Mouse (Mus musculus) cerebellum, postnatal 4 days (tissue): ENCODE results near the gene Pemt.

Experiments used
- DNase-seq, 2 experiments: peaks; one replicate each; pipeline ENCODE4 v3.0.0; 2022; ENCODE audit warnings: low spot score in 2 of 2, mixed read lengths in 1 of 2

The Pemt gene

DNA sequence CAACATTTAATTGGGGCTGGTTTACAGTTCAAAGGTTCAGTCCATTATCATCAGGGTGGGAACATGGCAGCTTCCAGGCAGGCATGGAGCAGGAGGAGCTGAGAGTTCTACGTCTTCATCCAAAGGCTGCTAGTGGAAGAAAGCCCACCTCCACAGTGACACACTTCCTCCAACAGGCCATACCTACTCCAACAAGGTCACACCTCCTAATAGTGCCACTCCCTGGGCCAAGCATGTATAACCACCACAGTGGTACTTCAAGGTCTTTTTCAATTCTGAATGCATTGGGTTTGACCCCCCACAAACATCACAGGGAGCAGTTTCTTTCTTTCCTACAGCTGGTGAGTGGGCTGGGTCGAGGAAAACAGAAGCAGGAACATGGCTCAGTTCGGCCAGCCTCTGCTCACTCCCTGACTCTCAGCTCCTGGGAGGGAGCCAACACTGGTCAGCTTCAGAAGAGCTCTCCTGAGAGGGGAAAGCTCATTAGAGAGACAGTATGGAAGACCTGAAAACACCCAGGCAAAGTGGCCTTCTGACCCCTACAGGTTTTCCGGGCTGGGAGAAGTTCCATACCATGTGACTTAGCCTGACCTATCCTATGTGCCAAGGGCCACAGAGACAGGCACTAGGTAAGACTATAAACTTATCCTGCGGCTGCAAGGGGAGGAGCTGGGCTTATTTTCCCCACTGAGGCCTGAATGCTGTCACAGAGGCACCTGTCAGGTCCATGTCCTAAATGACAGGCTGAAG, 44.9 kb downstream of the Pemt start:
- no peak for DNase-seq

DNA sequence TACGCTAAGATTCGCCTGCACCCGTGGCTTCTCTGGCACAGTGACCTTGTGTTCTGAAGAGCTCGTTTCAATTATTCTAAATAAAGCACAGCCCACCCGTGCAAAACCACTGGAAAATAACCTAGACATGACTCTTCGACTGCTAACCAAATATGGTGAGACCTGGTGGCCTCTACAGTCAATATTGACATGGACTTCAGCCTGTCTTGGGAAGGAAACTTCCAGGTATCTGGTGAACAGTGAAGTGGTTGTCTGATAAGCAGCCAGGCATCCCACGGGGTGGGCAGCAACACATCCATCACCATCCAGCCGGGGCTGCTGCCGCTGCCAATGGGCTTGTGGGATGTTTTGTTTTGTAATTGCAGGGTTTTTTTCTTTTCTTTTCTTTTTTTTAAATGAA, 52.0 kb downstream of the Pemt start:
- no peak for DNase-seq

DNA sequence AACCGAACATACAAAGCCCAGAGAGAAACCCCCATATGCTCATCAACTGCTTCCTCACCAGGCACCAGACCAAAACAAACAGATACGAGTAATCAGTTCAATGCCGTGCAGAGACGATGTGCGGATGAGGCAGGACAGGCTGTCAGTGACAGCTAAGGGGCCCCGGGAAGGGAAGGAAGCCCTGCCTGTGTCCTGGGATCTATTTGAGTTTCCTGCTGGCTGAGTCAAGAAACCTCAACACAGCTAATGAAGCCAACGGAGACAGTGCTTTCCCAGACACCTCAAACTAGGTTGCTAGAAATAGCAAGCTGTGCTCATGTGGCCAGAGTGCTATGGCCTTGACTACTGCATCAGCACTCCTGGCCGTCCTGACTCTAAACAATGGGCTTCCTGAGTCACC, 54.9 kb downstream of the Pemt start:
- no peak for DNase-seq

DNA sequence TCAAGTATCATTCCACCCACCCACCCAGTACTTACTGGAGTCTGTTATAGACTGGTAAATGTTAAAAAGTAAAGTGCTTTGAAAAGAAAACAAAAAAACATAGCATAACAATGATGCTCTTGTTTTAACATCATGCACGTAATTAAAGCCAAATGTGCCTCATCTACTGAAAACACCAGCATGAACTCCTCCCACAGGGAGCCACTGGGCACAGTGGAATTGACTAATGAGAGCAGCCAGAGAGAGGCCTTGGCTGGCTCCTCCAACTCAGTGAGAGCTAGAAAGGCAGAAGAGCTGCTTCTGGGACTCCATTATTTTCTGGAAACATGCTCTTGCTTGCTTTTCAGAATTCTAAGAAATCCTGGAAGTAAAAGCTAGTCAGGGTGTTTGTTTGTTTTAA, 56.9 kb downstream of the Pemt start:
- DNase-seq = no peak

DNA sequence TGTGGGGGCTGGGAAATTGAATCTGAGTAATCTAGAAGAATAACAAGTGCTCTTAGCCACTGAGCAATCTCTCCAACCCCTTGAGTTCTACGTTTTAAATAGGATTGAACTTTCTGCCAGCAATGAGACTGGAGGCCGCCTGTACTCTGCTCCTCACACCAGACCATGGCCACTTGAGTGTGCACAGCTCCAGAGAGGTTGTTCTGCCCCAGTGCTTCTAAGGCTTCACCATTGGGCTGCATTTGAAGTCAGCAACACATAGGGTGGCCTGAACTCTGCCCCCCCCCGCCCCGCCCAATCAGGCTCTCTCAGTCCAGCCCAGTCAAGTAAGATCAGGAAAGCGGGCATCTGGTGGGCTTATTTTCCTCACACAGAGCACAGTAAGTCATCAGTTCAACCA, 68.5 kb downstream of the Pemt start:
- DNase-seq = no peak

DNA sequence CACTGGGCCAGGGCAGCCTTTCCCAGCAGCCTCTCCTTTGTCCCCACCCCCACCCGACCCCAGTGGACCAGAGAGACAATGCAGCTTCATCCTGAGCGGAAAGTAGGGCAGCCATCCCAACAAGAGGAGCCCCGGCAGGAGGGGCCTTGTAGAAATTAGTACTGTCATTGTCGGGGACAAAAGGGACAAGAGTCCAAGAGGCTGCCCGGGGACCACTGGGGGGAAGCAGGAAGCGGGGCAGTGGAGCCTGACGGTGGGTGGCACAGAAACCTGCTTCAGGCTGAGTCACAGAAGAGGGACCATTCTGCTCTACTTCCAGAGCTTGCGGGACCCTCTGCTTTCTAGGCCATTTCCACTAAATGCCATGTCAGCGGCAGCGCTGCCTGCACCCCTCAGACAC, 71.0 kb downstream of the Pemt start:
- DNase-seq = no peak

DNA sequence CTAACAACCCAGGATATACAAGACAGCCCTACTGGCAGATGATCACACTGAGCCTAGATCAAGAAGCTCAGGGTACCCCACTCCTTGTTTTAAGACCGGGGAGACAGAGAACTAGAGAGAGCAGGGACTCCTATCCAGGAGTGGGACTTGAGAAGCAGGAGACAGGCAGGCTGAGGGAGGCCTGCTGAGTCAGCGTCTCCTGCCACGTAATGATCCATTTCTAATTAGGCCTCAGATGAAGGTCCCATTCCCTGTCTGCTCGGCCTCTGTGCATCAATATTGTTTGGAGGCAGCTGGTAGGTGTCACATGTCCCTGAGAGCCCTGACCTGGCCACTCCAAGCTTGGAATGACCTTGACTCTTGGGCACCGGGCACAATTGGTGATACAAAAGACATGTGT, 72.9 kb downstream of the Pemt start:
- no peak for DNase-seq

DNA sequence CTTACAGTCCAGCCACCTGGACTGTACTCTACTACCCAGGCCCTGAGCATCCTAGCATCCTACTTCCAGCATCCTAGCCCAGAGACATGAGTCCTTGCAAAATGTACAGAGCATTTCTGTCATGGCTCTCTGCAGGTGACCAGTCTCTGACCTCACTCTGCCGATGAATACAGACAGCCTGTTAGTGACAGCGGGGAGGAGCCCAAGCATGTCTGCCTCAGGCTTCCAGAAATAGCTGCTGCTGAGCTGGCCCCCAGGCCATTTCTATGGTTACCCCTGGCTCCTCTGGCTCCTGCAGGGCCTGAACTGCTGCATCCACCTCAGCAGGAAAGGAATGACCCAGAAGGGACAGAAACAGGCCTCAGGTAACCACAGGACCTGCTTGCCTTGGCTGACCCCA, 74.6 kb downstream of the Pemt start:
- no peak for DNase-seq

DNA sequence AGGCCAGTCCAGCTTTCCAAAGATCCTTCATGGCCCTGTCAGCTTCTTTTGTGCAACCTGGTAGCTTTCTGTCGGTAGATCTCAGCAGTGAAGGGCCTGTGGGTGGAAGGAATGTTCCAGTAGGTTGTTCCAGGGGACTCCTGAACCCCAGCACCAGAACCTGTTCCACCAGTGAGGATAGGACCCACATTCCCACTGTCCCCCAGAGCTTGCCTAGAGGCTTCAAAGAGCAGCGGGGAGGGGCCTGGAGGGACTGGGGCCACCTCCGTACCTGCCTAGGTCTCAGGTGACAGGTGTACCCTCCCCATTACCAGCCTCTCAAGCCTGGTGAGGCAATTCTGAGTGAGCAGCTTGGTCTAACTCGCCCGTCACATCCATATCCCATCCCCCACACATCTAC, 75.5 kb downstream of the Pemt start:
- no peak for DNase-seq

DNA sequence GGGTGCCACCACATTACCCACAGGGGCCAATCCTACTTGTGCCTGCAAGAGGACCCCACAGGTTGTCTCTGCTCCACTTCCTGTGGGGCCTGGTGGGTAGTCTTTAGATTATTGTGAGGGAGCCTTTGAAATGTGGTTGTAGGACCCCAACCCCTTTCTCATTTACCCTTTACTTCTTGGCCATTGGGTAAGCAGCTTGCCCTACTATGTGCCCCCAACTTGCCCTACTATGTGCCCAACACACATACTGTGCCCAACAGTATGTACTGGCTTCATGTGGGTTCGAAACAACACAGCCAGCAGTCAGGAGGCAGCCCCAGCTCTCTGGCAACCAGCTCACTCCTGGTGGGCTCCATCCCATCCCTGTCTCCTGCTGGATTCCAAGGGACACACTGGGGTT, 78.5 kb downstream of the Pemt start:
- no peak for DNase-seq

DNA sequence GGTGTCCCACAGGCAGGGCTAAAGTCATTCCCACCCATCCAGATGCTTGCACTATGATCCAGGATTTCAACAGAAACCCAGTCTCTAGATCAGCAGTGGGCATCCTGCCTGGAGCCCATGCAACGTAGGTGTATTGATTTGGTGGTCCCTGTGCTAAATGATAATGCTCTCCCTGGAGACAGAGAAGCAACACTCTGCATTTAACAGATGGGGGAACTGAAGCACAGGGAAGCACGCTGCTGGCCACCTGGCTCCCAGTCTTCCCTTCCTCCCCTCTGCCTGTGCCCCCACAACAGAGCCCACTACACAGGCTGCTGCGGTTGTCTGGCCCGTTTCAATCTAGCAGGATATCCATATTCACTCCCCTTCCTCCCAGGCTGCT, 80.2 kb downstream of the Pemt start:
- no peak for DNase-seq

DNA sequence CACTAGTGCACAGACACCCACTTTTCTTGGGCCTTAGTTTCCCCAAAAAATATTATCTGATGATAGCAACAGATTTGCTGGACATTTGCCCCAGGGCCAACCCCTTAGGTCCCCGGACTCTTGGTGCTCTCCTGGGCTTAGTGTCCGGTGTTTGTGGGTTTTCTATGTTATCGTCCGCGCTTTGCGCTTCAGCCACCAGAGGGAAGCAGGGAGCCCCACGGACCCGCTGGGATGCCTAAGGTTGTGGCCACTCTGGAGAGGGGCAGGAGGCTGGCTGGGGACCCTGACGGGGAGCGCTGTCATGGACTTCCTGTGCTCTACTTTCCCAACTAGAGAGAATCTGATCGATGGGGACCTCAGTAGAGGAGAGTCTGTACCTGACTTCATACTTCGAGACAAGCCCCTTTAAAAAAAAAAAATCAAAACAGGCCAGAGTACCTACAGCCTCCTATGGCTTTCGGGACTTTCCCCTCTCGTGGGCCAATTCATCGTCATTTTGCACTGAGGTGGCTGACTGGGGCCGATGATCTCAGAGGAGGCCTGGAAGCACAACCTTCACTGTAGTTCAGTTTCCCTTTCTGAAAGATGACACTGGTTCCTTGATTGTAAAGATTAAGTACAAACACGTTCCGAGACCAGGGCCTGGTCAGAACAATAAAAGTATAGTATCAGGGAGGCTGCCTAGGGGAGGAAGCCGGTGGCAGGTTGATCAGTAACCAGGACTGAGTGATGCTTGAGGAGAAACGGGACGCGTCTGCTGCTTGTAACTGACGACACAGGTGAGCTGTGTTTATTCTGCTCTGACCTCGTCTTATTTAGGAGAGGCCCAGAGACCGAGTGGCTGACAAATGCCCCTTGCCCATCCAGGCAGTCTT, 80.8 kb downstream of the Pemt start:
- DNase-seq = peak; percentile 57 to 83

DNA sequence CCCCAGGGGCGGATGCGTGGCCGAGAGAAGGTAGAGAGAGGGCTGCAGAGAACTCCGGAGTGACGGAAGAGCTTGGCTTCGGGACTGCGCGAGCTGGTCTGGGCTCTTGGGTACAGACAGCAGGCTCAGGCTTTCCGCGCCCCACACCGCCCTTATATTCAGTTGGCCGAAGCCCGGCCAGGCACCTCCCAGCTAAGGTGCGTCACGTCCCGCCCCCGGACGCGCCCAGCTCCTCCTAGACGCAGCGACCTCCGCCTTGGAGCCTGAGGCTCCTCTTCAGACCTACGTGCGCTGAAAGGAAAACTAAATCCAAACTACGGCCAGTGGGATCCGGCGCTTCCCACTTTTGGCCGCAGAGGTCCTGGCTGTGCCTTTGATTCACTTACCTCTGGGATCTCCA, 81.5 kb downstream of the Pemt start, which contains the start of gene Rasd1:
Gene Rasd1, minus strand, starts transcription at position 127 of the 400 bp plus-strand sequence.
- peak in 1 of 2 experiments; percentile 48 for DNase-seq

DNA sequence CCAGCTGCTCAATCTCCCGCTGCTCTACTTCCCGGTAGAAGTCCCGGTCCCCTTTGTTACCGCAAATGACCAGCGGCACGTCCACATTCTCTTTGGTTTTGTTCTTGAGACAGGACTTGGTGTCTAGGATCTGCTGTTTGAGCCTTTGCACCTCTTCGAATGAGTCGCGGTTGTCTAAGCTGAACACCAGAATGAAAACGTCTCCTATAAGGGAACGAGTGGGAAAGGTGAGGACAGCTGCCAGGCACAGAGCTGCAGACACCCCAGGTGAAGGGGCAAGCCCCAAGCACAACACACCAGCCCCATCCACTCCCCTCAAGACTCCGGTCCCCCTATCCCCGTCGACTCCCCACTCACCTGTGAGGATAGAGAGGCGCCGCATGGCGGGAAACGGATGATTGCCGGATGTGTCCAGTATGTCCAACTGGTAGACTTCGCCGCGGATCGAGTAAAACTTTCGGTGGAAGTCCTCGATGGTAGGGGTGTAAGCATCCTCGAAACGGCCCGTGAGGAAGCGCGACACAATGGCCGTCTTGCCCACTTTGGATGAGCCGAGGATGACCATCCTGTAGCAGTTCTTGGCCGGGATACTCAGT, 82.0 kb downstream of the Pemt start:
- peak in 1 of 2 experiments; percentile 20 for DNase-seq

DNA sequence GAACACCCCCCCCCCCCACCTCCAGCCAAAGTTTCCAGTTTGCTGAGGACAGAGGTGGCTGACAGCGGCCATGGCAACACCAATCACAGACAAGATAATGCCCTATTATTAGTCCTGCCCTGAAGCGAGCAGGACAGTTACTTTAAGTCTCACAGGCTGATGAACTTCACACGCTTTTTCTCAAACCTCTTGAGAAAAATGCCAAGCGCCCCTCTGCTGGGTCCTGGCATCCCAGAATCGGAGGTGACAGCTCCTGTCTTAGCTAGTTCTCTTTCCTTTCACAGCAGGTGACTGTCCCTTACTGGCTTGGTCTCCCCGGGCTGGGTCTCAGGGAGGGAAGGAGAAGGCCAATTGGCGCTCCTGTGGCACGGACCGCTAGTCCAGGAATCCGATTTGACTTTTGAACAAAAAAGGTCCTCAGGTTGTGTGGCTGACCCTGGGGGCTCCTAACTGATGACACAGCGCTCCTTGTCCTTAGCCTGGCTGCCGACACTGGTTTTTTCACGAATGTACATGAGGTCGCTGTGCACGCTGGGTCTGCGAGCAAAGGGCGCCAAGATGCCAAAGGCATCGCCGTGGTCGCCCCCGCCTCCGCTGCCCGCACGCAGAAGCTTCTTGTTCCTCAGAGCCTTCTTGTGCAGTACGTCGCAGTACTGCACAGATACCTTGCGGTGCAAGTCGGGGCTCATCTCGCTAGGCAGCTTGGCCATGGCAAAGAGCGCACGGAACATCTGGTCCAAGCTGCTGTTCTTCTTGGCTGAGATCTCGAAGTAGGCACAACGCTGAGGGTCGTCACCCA, 82.7 kb downstream of the Pemt start:
- DNase-seq = no peak

DNA sequence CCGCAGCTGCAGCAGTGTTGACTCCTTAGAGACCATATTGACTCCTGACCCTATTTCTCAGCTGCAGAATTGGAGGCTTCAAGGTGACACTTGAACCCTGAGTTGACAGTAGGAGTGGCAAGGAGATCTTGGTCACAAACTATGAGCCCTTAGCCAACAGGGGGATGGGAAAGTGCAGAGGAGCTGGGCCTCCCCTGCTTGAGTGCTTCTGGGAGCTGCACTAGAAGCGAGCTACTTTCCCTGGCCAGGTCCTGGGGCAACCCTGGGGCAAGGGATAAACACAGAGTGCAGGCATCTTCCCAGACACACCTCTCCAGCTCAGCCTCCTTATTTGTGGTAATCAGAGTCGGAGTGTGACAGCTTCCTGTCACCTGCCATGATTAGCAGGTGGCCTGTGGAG, 83.7 kb downstream of the Pemt start:
- DNase-seq = no peak

DNA sequence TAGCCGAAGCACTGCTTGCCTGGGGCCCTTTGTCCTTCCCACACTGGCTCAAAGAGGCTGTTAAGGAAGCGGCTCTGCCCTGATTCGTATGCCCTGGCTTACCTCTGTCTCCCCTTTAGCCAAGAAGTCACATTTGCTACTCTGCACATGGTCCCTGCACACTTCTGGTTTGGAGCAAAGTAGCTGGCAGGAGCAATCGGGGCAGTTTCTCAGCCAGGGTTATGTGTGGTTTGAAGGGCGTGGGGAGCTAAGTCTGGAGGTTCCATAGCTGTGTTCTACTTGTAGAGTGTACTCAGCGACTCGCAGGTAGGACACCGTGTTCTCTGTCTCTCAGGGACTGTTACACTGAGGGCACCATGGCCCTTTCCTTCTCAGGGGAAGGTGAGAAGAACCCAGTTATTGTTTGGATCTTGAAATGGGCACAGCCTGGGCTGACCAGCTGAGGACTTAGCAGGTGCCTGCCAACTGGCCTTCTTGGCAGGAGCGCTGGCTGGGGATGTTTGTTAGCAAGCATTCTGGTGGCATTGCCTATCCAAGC, 84.9 kb downstream of the Pemt start:
- DNase-seq = no peak

DNA sequence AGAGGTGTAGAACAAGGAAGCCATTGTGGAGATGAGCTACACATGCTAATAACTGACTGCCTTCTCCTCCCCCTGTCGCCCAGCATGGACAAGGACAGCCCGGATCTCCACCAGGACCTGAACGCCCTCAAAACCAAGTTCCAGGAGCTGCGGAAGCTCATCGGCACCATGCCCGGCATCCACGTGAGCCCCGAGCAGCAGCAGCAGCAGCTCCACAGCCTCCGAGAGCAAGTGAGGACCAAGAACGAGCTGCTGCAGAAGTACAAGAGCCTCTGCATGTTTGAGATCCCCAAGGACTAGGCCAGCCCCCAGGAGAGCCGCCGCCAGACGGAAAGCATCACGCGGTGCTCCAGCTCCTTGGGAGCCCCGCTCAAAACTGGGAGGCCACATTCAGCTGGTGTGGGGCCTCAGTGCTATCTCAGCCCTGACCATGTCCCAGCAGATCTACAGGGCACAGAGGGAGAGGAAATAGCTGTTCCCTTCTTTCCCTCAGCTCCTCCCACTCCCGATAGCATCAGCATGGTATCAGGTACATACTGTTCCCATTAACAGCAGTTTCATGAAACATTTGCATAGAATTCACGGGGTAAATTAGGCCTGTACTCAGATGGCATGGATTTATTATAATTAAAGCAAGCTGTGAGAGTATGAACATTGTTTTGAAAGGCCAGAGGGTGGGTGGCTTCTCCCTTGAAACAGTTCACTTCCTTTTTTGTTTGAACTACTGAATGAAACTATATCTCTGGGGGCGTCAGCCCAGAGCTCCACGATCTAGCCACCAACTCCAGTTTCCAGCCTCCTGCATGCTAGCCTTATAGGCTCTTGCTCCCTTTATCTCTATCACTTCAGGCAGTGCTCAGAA, 85.6 kb downstream of the Pemt start:
- no peak for DNase-seq

DNA sequence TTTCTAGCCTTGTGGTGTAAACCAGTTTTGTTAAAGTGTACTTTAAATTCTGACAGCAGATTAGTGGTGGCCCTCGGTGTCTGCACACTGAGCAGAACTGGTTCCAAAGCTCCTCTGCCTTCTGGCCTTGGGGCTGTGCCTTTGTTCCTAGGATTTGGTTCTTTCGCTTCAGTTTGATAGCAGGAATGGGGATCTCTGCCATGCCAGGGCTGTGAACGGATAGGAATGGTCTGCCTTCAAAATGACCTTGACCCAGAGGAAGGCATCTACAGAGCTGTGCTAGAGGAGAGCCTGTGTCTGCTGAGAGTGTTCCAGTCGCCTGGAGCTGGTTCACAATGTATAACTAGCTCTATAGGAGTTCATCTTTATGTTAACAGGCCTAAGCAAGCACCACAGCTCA, 86.8 kb downstream of the Pemt start:
- DNase-seq = no peak

DNA sequence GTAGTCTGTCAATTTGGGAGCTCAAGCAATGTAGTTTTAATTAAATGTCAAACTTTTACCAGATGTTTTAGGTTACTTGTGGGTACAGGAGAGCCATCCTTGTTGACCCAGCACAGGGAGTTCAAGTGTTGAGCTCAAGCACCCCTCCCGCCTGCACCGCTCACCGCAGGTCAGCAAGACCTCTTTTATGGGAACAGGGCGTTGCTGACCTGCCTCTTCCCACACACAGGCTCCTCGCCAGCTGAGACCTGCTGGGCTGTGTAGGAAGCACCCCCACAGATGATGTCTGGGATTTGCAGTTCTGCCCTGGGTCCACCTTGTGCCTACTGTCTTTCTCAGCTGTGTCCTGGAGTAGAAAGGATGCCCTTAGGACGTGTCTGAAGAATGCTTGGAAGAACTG, 89.5 kb downstream of the Pemt start:
- no peak for DNase-seq

DNA sequence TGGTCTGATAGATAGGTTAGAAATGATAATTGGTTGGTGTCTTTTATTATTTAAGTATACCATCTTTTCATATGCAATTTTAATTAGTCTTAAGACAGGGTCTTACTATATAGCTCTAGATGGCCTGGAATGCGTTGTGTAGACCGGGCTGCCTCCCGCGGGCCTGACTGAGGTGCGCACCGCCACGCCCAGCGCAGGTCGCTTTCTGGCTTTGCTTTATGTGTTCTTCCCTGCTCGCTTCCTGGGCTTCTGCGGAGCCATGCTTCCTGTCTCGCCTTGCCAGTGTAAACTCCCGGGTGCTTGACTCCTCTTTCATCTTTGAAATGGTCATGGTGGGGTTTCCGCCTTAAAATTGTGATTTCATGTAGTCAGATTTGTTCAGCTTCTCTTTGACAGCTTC, 93.4 kb downstream of the Pemt start:
- DNase-seq = no peak
